Mouse (Mus musculus) telencephalon, adult 2 months (tissue): ENCODE data around the gene Lrrc41.

Experiments used
- DNase-seq: peaks from one replicate; pipeline ENCODE4 v3.0.0-alpha.2; 2011; ENCODE audit warnings: low read depth, low spot score

Gene Lrrc41

DNA sequence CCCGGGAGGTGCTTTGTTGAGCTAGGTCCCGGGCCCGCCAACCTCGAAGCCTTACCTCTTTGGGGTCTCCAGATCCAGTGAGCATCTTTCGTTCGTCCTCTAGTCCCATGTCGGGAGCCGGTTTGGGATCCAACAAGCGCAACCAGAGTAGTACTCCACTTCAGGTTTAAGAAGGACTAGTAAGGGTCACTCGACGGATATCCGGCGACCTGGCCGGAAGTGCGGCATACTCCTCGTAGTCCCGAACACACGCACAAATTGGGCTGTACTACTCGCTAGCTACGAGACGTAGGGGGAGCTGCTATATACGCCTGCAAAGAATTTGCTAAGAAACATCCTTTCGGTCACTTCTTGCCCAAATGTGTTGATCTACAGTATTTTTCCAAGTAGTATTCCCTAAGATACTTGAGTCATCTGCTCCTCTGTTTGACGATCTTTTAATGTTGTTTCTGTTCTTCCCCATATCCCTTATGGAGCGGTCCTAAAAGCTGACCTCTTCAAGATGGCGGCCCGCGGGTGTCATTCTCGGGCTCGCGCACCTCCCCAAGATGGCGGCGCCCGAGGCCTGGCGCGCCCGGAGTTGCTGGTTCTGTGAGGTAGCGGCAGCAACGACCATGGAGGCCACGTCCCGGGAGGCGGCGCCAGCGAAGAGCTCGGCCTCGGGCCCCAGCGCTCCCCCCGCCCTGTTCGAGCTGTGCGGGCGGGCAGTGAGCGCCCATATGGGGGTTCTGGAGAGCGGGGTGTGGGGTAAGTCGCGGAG lies at the start of gene Lrrc41, which contains the start of gene Uqcrh:
Lrrc41 (plus strand) TSS at position 409 of the 760 bp plus-strand sequence.
Uqcrh (minus strand) TSS at position 211 of the 760 bp plus-strand sequence.
- DNase-seq = peak; percentile 98

- DNase-seq = no peak
These were observed 42.2 kb upstream of the Lrrc41 start for GRCm38 (mm10) chr4:116032906-116033305.

DNA sequence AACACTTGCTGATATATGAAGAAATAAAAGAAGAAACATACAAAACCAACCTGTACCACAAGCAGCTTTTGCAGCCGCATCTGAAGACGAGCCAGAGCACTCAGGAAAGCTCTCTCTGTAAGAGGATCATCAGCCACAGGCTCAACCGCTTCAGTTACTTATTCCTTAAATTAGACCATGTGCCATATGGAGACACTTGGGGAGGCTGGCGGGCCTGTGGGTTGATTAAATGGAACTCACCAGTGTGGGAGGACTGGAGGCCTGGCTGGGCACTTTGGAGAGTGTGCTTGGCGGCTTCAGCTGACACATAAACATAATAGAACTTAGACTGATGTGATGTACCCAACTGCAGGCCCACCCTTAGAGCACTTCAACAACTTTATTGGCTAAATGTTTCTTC lies 41.7 kb upstream of the Lrrc41 start:
- peak; percentile 76 for DNase-seq

DNA sequence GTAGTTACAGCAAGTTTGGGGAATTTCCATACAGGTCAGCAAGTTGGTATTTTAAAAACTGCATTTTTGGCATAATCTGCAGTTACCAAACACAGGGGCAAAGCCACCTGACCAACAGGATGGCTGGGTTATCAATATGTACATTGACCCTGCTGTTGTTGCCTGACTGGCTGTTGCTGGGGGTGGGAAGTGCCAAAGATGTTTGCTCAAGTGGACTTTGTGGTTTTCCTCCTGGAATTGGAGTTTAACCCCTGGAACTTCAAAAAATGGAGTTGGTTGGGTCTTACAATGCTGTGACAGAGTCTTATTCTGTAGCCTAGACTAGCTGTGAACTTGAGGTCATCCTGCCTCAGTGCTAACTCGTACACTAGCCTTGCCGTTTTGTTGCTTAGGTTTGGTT lies 34.6 kb upstream of the Lrrc41 start:
- no peak for DNase-seq

GRCm38 (mm10) chr4:116042186-116042585 lies 32.9 kb upstream of the Lrrc41 start:
- no peak for DNase-seq

DNA sequence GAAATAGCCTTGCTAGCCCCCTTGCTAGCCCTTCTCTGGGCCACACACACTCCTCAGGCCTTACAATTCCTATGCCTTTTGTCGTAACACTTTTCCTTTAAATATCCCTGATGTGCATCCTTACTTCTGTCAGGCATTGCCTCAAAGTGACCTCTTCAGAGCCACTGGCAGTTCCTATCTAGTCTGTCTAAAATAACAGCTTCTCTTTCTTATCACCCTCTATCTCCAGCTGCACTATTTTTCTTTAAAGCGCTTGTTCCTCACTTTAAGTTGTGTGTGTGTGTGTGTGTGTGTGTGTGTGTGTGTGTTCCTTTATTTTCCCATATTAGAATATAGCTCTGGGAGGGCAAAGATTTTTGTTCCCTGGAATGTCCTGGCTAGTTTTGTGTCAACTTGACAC lies 28.5 kb upstream of the Lrrc41 start:
- no peak for DNase-seq

GRCm38 (mm10) chr4:116047681-116048080 lies 27.4 kb upstream of the Lrrc41 start:
- no peak for DNase-seq

DNA sequence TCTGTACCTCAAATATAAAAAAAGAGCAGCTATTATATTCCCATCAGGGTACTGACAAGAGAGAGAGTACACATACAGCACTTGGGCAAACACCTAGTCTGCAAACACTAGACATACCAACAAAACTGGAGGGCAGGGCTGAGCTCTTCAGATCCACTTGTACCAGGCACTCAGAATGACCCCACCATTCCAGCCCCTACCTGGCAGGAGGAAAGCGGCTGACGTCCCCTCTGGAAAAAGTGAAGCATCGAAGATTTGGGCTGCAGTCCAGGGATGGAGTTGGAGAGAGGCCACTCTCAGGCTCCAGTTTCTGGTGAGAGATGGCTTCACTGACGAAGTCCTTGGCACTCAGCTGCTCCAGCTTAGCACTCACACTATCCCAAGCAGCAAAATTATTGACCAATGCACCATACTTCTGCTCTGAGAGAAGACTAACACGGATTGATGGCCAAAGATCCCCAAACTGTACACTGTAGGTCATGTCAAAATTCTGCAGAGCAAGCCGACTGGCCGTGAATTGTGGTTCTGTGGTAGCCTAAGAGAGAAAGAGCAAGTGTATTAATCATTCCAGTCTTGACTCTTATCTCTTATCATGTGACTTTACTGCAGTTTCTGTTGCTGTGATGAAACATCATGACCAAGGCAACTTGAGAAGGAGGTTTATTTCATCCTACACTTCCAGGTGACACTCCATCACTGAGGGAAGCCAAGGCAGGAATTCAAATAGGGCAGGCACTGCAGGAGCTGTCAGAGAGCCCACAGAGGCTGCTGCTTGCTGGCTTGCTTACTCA lies 26.7 kb upstream of the Lrrc41 start:
- no peak for DNase-seq

DNA sequence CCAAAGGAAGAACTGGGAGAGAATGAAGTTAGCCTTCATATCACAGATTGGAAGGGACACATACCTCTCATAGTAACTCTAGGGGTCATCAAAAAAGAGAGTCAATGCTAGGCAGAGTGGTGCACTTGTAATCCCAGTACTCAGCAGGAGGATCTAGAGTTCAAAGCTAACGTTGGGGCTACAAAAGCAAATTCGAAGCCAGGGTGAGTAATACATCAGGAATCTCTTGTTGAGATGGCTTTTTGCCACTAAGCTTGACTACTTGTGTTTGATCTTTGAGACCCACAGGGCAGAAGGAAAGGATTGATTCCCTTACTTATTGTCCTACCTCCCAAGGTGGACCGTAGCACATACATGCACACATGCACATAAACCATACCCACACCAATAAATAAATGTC lies 25.9 kb upstream of the Lrrc41 start:
- DNase-seq = no peak

GRCm38 (mm10) chr4:116052526-116053293 lies 22.4 kb upstream of the Lrrc41 start:
- no peak for DNase-seq

DNA sequence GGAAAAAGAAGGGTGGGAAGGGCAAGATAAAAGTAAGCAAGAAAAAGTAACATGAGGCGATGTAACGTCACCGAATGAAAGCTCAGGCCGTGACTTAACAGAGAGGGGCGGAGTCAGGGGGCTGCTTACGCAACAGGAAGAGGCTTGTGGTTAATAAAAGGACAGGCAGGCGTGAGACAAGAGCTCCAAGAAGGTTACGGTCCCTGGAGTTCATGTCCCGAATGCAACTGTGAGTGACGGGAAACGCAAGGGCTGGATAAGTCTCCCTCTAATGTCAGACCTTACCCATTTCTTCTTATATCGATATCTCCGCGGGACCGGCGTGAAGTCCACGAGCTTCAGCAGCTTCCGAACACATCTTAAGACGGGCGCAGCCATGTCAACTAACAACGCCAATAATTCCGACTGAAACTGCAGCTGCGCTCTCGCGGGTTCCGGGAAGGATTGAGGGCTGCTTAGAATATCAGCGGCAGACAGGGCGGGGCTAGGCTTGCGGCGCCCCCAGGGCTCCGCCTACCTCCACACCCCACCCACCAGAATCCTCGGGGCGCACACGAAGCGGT lies 21.6 kb upstream of the Lrrc41 start, which contains the start of gene Nsun4:
Nsun4 (minus strand) TSS at position 478 of the 563 bp plus-strand sequence.
- peak; percentile 94 for DNase-seq

- DNase-seq = no peak
These were observed 17.5 kb upstream of the Lrrc41 start for GRCm38 (mm10) chr4:116057559-116057958.

DNA sequence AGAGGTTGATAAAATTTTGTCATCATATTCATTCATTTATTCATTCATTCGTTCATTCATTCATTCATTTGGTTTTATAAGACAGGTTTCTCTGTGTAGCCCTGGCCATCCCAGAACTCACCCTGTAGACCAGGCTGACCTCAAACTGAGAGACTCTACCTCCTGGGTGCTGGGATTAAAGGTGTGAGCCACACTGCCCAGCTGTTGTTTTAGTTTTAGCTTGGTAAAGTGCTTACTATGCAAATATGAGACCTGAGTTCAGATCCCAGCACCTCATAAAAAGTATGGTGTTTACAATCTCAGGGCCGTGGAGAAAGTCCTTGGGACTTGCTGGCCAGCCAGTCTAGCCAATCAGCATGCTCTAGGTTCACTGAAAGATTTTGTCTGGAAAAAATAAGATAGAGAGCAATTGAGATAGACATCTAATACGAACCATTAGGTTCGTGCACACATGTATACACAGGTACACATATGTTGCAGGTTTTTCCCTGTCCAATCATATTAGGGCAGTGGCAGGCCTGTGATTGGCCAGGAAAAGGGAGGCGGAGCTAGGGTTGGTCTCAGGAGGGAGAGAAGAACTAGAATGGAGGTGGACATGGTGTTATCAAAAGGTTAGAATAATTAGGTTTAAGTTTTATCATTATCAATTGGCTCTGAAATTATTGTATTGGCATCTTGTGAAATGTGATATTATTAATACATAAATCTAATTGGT lies 15.9 kb upstream of the Lrrc41 start:
- DNase-seq = no peak

- DNase-seq = no peak
These were observed 11.2 kb upstream of the Lrrc41 start for GRCm38 (mm10) chr4:116063855-116064254.

DNA sequence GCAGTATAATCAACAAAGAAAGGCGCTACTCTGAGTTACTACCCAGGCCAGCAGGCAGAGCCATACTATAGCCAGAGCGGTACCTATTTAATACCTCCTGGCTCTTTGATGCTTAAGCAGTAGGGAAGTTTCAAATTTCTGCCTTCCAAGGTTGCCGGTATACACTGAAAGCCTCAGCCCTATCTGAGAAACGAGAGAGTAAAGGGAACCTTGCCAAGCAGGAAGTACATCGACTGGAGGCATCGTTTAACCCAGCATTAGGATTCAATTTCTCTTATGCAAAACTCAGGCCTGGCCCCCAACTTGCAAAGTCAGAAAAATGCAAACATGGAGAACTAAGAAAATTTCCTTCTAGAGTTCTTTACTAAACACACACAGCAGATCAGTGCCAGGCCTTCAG lies 5.0 kb upstream of the Lrrc41 start:
- no peak for DNase-seq

DNA sequence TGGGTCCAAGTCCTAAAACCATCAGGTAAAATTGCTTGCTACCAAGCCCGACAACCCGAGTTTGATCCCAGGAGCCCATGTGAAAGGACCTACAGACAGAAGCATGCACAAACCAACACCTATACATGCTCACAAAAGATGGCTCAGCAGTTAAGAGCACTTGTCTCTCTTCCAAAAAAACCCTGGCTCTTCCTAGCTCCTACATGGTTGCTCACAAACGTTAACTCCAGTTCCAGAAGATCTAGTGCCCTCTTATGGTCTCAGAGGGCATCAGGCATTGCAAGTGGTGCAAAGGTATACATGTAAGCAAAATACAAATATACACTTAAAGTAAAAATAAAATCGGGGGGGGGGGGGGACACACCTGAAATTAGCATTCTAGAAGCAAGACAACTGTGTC lies 1.9 kb upstream of the Lrrc41 start:
- DNase-seq = peak; percentile 18

- peak; percentile 43 for DNase-seq
These were observed 859 bp upstream of the Lrrc41 start for GRCm38 (mm10) chr4:116074145-116074675.

DNA sequence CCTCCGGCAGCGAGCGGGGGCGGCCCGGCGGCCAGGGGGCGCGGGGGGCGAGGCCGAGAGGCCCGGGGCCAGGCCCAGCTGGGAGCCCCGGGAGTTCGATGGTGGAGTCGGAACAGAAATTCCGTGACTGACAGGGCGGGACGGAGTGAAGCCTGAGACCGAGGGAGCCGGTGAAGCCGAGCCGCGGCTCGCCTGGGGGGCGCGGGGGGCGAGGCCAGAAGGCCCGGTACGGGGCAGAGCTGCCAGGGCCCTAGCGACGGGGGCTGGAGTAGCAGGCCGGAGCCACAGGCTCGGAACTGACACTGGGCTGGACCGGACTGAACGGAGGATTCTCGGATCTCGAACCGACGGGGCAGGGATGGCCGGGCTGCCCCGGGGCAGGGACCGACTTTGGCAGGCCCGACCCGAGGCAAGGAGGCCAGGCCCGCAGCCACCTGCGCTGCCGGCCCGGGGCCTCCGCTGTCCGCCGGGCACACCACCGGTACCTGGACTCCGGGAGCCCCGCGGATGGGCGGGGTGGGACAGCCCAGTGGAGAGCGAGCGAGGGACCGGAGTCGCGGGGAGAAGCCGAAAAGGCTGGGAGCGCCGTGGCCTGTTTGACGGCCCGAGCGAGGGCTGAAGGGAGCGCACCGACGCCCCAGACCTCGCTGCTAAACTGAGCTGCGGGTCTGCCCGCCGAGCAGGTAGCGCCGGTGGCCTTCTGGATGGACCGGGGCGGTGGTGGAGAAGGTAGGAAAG lies 731 bp downstream of the Lrrc41 start:
- DNase-seq = peak; percentile 17

DNA sequence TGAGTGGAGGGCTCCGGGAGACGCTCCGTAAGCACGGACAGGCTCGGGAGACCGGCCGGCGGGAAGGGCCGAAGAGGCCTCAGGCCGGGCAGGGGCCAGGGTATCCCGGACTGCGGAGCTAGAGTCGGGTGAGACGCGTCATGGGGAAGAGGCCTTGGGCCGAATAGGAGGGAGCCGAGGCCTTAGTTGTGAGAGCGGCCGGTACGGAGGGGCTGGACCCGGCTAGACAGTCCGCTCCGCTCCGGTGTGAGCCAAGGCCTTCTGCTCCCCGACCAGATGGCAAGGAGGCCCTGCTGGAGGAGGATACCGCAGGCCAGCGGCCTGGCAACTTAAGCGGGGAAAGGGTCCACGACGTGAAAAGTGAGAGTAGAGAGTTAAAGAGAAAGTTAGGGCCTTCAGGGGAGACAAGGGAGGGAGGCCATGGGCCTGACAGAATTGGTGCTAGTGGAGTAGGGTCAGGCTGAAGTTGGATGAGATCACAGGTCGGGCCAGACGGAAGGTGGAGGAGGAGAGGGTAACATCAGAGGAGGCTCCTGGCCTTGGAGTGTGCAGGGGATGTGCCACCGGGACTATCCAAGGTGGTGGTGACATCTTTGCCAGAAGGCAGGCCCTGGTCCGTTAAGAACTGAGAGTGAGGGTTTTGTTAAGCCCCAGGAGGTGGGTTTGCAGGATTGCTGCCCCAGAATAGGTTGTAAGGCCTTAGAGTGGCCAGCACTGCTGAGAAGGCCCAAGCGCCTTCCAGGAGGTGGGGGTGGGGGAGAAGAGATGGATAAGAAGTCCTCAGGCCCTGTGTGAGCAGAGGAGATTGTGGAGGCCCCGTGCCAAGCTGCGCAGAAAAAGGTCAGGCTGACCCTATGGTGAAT lies 1.5 kb downstream of the Lrrc41 start:
- no peak for DNase-seq
